Mouse (Mus musculus) megakaryocyte, embryonic 14.5 days (primary cell): ENCODE results near the gene Mpp2.

Experiments used
- FLI1 ChIP-seq: IDR thresholded peaks from 2 replicates; pipeline ENCODE4 v1.6.1; 2012; ENCODE audit warnings: low read length, inconsistent platforms, mixed read lengths
- GATA1 ChIP-seq: IDR thresholded peaks from 3 replicates; pipeline ENCODE4 v1.6.1; 2012; ENCODE audit warnings: mixed read lengths, low read length, inconsistent platforms, borderline replicate concordance

GRCm38 (mm10) chr11:102025354-102025753, 63.0 kb downstream of the Mpp2 start:
- TF ChIP-seq GATA1: no peak
- no peak for TF ChIP-seq FLI1
